Mouse (Mus musculus): ENCODE results near the gene H2afj. TPM values are rescaled to one million over a fixed set of nuclear protein-coding genes. Genes with fewer than 3 reads are reported as not detected.

H2afj gene
- polyA plus RNA-seq, 1 experiment: 64.2 TPM

GRCm38 (mm10) chr6:136800710-136801109, 7.3 kb upstream of the H2afj start:
- Histone ChIP-seq H3K27ac (replicated peaks; ENCODE audit: low read depth, low read length) (no peak overlapping the region), H3K4me3 (ENCODE audit: insufficient read depth, low read depth, low read length) (no peak overlapping the region), H3K4me1 (ENCODE audit: control insufficient read depth, insufficient read depth, insufficient read length, low read length) (peaks cover 3% of the 10 kb centered on the region; the same call in 1 of the 2 replicates)

GRCm38 (mm10) chr6:136801274-136801673, 6.8 kb upstream of the H2afj start:
- no peak overlapping the region for H3K27ac ChIP-seq (replicated peaks; ENCODE audit: low read depth, low read length)
- H3K4me1 ChIP-seq (ENCODE audit: control insufficient read depth, insufficient read depth, insufficient read length, low read length): peaks cover 3% of the 10 kb centered on the region; the same call in 1 of the 2 replicates
- no peak overlapping the region for H3K4me3 ChIP-seq (ENCODE audit: insufficient read depth, low read depth, low read length)

GRCm38 (mm10) chr6:136803093-136803738, 4.8 kb upstream of the H2afj start:
- no peak overlapping the region for H3K27ac ChIP-seq (replicated peaks; ENCODE audit: low read depth, low read length)
- peaks cover 3% of the 10 kb centered on the region; the same call in 1 of the 2 replicates for H3K4me1 ChIP-seq (ENCODE audit: control insufficient read depth, insufficient read depth, insufficient read length, low read length)
- H3K4me3 ChIP-seq (ENCODE audit: insufficient read depth, low read depth, low read length): peak overlapping the region; percentile 70

GRCm38 (mm10) chr6:136803739-136804633, 4.1 kb upstream of the H2afj start, which contains the start of gene Hist4h4:
Hist4h4 (minus strand) TSS chr6:136804415.
- Histone ChIP-seq H3K27ac (replicated peaks; ENCODE audit: low read depth, low read length) (peak within 1 kb of the TSS; percentile 92), H3K4me3 (ENCODE audit: insufficient read depth, low read depth, low read length) (peak within 1 kb of the TSS; percentile 70), H3K4me1 (ENCODE audit: control insufficient read depth, insufficient read depth, insufficient read length, low read length) (peaks cover 6% of the 10 kb centered on the region; the same call in 1 of the 2 replicates)

GRCm38 (mm10) chr6:136804705-136805408, 3.2 kb upstream of the H2afj start:
- H3K4me1 ChIP-seq (ENCODE audit: control insufficient read depth, insufficient read depth, insufficient read length, low read length): peaks cover 15% of the 10 kb centered on the region; the same call in 1 of the 2 replicates
- H3K4me3 ChIP-seq (ENCODE audit: insufficient read depth, low read depth, low read length): peak overlapping the region; percentile 32
- H3K27ac ChIP-seq (replicated peaks; ENCODE audit: low read depth, low read length): peak overlapping the region; percentile 59

- Histone ChIP-seq H3K27ac (replicated peaks; ENCODE audit: low read depth, low read length) (no peak overlapping the region), H3K4me3 (ENCODE audit: insufficient read depth, low read depth, low read length) (no peak overlapping the region), H3K4me1 (ENCODE audit: control insufficient read depth, insufficient read depth, insufficient read length, low read length) (peaks cover 15% of the 10 kb centered on the region; the same call in 1 of the 2 replicates)
Observed at GRCm38 (mm10) chr6:136805409-136805775, 2.7 kb upstream of the H2afj start.

- peaks cover 15% of the 10 kb centered on the region; the same call in 1 of the 2 replicates for H3K4me1 ChIP-seq (ENCODE audit: control insufficient read depth, insufficient read depth, insufficient read length, low read length)
- no peak overlapping the region for H3K27ac ChIP-seq (replicated peaks; ENCODE audit: low read depth, low read length)
- no peak overlapping the region for H3K4me3 ChIP-seq (ENCODE audit: insufficient read depth, low read depth, low read length)
Observed at GRCm38 (mm10) chr6:136806819-136807218, 1.2 kb upstream of the H2afj start.

- H3K4me3 ChIP-seq (ENCODE audit: insufficient read depth, low read depth, low read length): peak overlapping the region; percentile 59
- peak overlapping the region; percentile 71; the same call in 1 of the 2 replicates for H3K27ac ChIP-seq (replicated peaks; ENCODE audit: low read depth, low read length)
- H3K4me1 ChIP-seq (ENCODE audit: control insufficient read depth, insufficient read depth, insufficient read length, low read length): peaks cover 15% of the 10 kb centered on the region; the same call in 1 of the 2 replicates
Observed at GRCm38 (mm10) chr6:136807395-136808013, 540 bp upstream of the H2afj start.

GRCm38 (mm10) chr6:136808631-136809046, 595 bp downstream of the H2afj start:
- H3K4me1 ChIP-seq (ENCODE audit: control insufficient read depth, insufficient read depth, insufficient read length, low read length): peaks cover 12% of the 10 kb centered on the region; the same call in 1 of the 2 replicates
- H3K4me3 ChIP-seq (ENCODE audit: insufficient read depth, low read depth, low read length): peak overlapping the region; percentile 88
- peak overlapping the region; percentile 53; the same call in 1 of the 2 replicates for H3K27ac ChIP-seq (replicated peaks; ENCODE audit: low read depth, low read length)

GRCm38 (mm10) chr6:136809077-136809476, 1.0 kb downstream of the H2afj start:
- H3K4me1 ChIP-seq (ENCODE audit: control insufficient read depth, insufficient read depth, insufficient read length, low read length): peaks cover 12% of the 10 kb centered on the region; the same call in 1 of the 2 replicates
- peak overlapping the region; percentile 53; the same call in 1 of the 2 replicates for H3K27ac ChIP-seq (replicated peaks; ENCODE audit: low read depth, low read length)
- peak overlapping the region; percentile 88 for H3K4me3 ChIP-seq (ENCODE audit: insufficient read depth, low read depth, low read length)

- peaks cover 12% of the 10 kb centered on the region; the same call in 1 of the 2 replicates for H3K4me1 ChIP-seq (ENCODE audit: control insufficient read depth, insufficient read depth, insufficient read length, low read length)
- H3K4me3 ChIP-seq (ENCODE audit: insufficient read depth, low read depth, low read length): peak overlapping the region; percentile 88
- 0 out of 2 replicates have a peak overlapping the region, but pooled peaks have one; percentile 15 for H3K27ac ChIP-seq (replicated peaks; ENCODE audit: low read depth, low read length)
Observed at GRCm38 (mm10) chr6:136809673-136810072, 1.6 kb downstream of the H2afj start.

- no peak overlapping the region for H3K4me3 ChIP-seq (ENCODE audit: insufficient read depth, low read depth, low read length)
- peaks cover 12% of the 10 kb centered on the region; the same call in 1 of the 2 replicates for H3K4me1 ChIP-seq (ENCODE audit: control insufficient read depth, insufficient read depth, insufficient read length, low read length)
- no peak overlapping the region for H3K27ac ChIP-seq (replicated peaks; ENCODE audit: low read depth, low read length)
Observed at GRCm38 (mm10) chr6:136811196-136811595, 3.2 kb downstream of the H2afj start.

GRCm38 (mm10) chr6:136813117-136813516, 5.1 kb downstream of the H2afj start:
- Histone ChIP-seq H3K4me1 (ENCODE audit: control insufficient read depth, insufficient read depth, insufficient read length, low read length) (peaks cover 12% of the 10 kb centered on the region; the same call in 1 of the 2 replicates), H3K27ac (replicated peaks; ENCODE audit: low read depth, low read length) (no peak overlapping the region), H3K4me3 (ENCODE audit: insufficient read depth, low read depth, low read length) (no peak overlapping the region)

GRCm38 (mm10) chr6:136815381-136815780, 7.3 kb downstream of the H2afj start:
- Histone ChIP-seq H3K27ac (replicated peaks; ENCODE audit: low read depth, low read length) (no peak overlapping the region), H3K4me3 (ENCODE audit: insufficient read depth, low read depth, low read length) (no peak overlapping the region)

More at GRCm38 (mm10) chr6:136815381-136815780, 7.3 kb downstream of the H2afj start:
- H3K4me1 ChIP-seq (ENCODE audit: control insufficient read depth, insufficient read depth, insufficient read length, low read length): no peaks in the 10 kb centered on the region

Measured in brown adipose tissue, adult 24 weeks (tissue).